Mouse (Mus musculus) right cerebral cortex, postnatal 25 days (tissue): ENCODE measurements around the gene Hist1h2bk.
"Not testable (repeated sequence)": the region's sequence is repeated elsewhere in the genome, so short reads cannot be mapped to it uniquely, and the experiment has no call there.

Experiments
- DNase-seq: peaks from one replicate; pipeline ENCODE4 v3.0.0; 2022

Hist1h2bk gene

DNA sequence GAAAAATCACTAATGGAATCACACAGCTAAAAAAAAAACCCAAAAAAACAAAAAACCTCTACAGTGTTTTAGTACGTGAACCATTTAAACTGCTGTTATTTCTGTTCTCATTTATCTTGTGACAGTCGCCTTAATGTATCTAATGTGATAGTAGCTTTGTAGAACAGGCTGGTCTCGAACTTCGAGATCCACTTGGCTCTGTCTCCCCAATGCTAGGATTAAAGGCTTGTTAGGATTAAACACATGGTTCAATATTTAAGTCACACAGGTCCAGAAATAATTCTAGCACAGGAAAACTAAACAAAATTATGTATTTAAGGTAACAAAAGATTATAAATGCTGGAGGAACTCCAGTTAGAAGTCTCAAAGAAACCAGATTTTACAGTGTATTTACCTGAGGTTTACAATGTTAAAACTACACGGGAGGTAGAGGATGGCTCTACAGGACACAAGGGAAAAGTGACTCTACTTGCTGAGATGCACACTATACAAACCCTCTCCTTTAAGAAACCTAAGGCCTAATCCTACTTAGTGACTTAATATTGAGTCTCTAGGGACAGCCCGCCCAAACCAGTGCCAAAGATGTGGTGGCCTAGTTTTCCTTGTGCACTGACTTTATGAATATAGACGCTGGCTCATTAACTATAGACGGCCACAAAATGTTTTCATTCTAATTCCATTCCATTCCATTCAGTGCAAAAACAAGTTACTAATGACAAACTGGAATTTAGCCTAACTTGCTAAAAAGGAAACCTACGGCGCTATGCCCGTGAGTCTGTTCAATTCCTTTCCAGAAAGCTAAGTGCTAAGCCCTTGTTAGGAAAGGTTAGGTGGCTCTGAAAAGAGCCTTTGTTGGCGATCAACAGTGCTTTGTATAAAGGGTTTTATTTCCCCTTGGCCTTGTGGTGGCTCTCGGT is 6.2 kb downstream of the Hist1h2bk start:
- no peak for DNase-seq

DNA sequence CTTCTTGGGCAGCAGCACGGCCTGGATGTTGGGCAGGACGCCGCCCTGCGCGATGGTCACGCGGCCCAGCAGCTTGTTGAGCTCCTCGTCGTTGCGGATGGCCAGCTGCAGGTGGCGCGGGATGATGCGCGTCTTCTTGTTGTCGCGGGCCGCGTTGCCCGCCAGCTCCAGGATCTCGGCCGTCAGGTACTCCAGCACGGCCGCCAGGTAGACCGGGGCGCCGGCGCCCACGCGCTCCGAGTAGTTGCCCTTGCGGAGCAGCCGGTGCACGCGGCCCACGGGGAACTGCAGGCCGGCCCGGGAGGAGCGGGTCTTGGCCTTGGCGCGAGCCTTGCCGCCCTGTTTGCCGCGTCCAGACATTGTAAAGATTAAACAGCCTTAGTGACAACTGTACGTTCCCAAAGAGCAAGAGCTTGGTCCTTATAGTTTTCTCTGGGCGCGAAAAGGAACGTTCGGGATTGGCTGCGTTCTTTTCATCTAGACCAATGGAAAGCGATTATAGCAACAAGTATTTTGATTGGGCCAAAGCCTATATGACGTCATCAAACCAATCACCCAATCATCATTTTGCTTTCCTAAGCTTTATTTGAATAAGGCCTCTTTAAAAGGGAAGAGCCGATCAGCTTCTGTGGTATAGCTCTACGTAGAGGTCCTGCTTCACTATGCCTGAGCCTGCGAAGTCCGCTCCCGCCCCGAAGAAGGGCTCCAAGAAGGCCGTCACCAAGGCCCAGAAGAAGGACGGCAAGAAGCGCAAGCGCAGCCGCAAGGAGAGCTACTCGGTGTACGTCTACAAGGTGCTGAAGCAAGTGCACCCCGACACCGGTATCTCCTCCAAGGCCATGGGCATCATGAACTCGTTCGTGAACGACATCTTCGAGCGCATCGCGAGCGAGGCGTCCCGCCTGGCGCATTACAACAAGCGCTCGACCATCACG is 7.2 kb downstream of the Hist1h2bk start, which contains the start of the genes Hist1h2ag and Hist1h2bj:
Gene Hist1h2ag, minus strand, starts transcription at position 377 of the 935 bp plus-strand sequence.
Gene Hist1h2bj, plus strand, starts transcription at position 647 of the 935 bp plus-strand sequence.
- DNase-seq: peak; percentile 87

DNA sequence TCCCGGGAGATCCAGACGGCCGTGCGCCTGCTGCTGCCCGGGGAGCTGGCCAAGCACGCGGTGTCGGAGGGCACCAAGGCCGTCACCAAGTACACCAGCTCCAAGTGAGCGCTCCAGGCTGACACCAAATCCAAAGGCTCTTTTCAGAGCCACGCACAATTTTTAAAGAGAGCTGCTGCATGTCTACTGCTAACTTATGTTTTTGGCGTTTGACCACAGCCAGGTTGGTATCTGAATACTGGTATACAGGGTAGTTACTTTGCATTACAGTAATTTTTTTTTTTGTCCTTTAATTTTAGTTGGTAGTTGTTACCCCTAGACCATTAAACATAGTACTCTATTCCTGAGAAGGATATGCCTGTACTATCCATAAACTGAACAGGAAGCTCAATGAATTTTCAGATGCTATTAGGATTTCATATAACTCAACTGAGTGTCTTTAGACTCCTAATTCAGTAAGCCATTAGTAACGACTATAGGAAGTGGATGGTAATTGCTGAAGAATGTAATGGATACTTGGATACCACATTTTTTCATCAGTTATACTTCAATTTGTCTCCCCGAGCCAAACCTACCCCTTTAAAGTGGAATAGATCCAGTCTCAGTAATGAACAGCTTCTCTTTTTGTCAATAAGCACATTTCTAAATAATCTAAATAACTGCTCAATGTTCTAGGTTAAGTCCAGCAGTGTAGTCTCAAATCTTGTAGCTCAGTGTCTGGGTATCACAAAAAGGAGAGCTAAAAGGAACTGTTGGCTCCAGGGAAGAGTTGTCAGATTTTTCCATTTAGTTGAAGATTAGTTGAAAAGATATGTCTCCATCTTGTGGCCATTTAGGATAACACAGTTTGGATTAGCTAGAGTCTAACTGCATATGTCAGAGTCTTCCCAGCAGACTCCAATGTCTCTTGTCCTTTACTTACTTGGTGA is 8.1 kb downstream of the Hist1h2bk start:
- no peak for DNase-seq

DNA sequence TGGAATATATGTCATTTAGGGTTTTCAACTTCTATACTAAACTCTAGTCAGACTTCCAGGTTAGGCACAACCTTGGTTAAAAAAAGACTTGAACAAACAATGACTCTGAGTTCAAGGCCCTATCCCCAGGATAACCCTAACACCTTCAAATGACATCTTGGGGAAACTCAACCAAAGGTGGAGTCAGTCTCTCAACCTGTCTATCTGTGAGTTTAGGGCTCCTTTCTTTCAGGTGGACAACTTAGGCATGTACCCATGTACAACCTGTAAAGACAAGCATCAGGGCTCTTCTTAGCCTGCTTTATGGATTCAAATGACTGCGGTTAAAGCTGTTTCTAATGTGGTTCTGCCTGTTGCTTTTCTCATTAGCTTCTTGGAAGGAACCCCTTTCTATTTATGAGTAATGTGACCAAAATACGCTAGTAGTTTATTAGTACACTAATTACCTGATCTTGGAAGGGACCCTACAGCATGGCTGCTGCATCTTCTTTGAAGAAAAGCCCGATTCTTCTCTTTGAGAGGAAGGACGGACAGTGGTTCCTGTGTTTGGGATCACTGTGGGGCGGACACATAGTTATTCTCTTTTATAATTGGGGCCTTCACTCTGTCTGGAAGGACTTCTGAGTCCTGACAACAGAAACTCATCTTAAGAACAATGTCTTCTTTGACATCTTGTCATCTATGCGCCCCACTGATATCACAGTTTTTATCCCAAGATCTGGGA is 8.9 kb downstream of the Hist1h2bk start:
- DNase-seq: no peak

DNA sequence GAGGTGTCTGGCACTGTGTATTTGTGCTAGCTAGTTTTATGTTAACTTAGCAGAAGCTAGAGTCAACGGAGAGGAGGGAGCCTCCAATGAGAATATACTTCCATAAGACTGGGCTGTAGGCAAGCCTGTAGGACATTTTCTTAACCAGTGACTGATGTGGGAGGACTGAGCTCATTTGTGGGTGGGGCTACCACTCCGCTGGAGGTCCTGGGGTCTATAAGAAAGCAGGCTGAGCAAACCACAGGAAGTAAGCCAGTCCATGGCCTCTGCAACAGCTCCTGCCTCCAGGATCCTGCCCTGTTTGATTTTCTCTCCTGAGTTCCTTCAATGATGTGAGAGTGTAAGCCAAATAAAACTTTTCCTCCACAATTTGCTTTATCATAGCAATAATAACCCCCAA is 9.6 kb downstream of the Hist1h2bk start:
- DNase-seq: no peak

DNA sequence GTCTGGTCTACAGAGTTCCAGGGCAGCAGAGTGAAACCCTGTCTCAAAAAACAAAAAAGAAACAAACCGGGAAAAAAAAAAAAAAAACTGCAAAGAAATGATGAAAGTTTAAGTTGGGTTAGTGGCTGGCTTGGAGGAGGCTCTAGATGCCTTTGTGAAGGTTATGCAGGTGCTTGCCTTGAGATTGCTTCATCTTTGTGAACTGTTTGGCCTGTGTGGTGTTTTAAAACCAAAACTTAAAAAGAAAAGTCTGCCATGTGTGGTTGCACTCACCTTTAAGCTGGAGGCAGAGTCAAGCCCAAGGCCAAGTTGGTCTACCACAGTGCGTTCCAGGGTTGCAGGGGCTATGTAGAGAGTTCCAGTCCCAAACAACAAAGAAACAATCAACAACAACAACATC is 13.4 kb downstream of the Hist1h2bk start:
- DNase-seq: no peak

DNA sequence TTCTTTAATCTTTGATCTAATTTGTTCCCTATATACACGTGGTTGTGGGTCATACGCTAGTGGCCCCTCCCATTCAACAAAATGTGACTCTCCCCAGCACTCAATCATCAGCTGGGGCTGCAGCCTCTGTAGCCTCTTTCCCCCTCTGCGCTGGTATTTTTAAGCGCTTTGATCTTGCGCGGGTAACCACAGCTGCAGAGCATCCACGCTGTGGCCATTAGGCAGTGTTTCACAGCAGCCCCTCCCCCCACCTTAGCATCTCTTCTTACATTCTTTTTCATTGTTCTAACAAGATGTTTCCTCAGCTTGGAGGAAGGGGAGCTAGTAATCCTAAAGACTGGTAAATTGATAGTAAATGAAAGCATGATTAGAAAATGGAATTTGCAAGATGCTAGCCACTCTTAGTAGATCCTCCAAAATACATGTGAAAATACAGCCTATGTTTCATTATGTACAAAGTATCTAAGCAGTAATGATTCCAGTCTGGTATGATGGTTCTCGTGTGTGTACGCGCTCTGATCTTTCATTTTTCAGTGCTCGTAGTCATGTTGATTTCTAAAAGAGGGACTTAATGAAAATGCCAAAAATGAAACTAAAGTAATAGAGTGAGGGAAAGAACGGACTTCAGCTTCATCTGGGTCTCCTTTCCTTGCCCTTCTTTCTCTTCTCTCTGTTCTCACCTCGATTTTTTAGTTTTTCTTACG is 14.2 kb downstream of the Hist1h2bk start:
- DNase-seq: peak; percentile 21

DNA sequence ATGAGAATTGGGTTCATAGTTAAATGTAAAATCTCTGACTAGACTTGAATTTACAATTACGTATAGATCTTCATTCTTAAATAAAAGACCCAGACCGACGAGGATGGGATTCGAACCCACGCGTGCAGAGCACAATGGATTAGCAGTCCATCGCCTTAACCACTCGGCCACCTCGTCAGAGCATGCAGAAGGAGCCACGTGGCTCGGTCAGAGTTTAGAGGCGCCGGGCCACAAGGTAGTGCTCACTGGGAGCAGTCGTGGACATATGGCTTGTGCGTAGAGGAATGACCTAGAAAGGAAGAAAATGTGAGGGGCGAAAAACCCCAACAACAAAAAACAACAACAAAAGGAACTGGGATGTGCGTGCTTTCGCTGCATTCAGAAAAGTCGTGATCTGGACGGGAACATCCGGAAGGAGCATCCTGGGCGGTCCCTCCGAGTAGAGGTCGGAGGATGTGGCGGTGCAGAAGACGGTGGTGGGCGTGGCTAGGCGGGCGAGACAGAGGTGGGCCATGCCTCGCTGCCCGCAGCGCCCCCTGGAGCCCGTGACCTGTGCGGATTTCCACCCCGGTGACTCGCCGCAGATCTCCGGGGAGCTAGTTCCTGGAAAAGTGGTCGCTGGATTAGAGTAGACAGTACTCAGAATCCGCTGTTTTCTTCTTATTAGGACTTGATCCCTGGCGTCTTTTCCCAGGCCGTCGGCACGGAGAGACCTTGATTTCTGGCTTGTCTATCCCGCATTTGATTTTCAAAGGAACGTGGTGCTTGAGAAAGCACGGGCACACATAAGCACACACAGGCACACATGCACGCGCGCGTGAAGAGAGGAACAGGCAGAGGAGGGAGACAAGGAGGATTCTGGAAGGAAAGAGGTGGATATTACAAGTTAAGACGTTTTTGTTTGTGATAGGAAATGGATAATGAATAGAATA is 15.2 kb downstream of the Hist1h2bk start:
- peak; percentile 87 for DNase-seq

DNA sequence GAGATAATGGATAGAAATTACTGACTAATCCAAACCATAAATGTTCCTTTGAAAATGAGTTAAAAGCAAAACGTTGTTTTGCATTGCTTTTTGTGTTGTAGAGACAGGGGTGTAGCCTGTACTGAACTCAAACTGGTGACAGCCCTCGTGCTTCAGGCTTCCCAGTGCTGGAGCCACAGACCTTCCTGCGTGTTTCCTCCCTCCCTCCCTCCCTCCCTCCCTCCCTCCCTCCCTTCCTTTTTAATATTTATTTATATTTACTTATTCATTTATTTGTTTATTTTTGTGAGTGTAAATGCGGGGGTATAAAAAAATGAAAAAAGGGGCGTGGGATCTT is 15.8 kb downstream of the Hist1h2bk start:
- DNase-seq: no peak

DNA sequence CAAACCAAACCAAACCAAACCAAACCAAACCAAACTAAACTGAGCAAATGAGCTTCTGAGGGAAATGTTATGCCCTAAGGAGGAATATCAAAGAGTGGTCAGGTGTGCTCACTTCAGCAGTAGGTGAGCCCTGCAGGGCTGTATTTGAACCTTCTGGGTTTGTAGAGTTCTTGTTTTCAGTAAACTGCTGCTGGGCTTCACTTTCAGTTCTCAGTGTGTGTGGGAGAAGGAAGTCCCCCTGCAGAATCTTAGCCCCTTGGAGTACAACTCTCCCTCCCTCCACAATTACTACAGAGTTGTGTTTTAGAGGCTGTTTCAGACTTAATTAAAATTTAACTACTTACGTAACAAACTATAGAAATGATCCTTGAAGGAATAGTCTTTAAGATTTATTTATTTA is 18.1 kb downstream of the Hist1h2bk start:
- DNase-seq: no peak

DNA sequence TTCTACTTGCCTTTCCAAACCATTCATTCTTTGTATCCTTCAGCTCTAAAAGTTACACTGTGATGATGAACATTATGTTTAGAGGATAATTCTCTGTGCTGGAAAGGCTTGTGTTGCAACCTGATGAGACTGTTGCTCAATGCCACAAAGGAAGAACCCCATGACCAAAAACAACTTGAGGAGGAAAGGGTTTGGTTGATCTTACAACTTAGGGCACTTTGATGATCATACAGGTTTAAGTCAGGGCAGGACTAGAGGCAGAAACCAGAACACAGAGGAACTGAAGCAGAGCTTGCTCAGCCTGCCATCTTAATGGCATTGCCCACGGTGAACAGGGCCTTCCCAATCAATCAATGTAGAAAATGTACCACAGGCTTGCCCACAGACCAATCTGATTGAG is 25.8 kb downstream of the Hist1h2bk start:
- no peak for DNase-seq

DNA sequence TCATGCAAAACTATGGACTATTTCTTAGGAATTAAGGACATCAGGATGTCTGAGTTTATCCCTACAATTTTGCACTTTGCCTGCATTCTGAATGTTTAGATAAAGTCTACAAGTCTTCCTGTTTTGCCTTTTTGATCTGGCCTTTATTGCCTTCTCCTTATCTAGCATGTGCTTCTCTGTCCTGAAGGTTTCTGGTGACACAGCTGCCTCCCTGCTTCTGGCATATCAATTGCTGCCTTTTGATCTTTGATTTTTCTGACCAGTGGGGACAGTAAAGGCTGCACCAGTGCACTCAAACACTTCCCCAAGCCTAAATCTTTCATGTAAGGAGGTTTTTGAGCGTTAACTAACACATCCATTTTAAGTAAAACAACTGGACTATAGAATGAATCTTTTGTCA is 27.8 kb downstream of the Hist1h2bk start:
- DNase-seq: no peak

DNA sequence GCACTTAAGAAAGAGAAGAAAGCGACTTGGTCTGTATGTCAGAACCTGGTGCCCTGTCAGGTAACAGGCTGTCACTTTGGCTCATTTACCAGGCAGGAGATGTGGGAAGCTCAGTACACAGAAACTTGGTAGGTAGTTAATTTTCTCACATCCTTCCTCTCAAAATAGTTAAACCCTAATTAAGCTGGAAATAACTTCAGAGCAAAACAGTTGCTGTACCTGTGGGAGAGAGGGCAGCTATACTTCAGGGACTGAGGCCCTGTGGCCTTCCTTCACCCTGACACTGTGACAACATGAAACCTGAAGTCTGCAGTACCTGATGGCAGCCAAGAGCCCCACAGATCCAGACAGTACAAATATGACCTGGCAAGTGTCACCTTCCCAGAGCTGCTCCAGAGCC is 48.5 kb downstream of the Hist1h2bk start, which contains the start of gene Vmn1r188:
Gene Vmn1r188, plus strand, starts transcription at position 301 of the 400 bp plus-strand sequence.
- not testable (repeated sequence) for DNase-seq
